Comparison of ENCODE assay signal across 31 mouse cellular contexts in the genomic region with DNA sequence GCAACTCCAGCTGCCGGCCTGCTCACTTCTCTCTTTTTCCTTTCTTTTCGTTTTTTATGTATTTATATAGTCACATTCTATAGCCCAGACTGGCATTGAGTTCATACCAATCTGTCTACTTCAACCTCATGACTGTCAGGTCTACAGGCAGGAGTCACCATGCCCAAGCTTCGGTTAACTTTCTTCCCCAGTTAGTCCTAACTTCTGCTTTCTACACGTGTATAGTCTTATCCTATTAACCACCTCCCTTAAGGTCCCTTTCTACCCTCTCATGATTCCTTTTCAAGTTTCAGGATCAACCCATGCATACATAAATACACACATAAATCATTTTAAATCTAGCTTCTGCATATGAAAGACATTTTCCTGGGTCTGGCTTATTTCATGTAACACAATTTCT.
"Had no signal": no experiment of that assay in that cellular context is flagged by ENCODE, and none has a peak within 500 bp of the region (broad histone marks: within the 10 kb centered on the region; RNA-seq: fewer than 3 reads in every experiment).

No protein-coding gene starts in this region.

- H3K36me3 ChIP-seq: limb, embryonic 10.5 days; limb, embryonic 12.5 days; limb, embryonic 13.5 days; limb, embryonic 15.5 days; liver, embryonic 13.5 days; liver, embryonic 15.5 days; lung, embryonic 15.5 days; midbrain, embryonic 10.5 days; midbrain, embryonic 12.5 days; midbrain, embryonic 13.5 days; midbrain, embryonic 15.5 days; neural tube, embryonic 12.5 days had no signal

- H3K9ac ChIP-seq: limb, embryonic 12.5 days; limb, embryonic 13.5 days; limb, embryonic 15.5 days; liver, embryonic 13.5 days; liver, embryonic 14.5 days; liver, embryonic 15.5 days; liver, postnatal 0 days; lung, embryonic 14.5 days; lung, embryonic 15.5 days; midbrain, embryonic 12.5 days; midbrain, embryonic 13.5 days; midbrain, embryonic 15.5 days; neural tube, embryonic 12.5 days had no signal

- DNase-seq: left cerebral cortex, postnatal 4 days; liver; liver, embryonic 13.5 days; liver, postnatal 0 days; lung, adult 18-20 months; lung, adult 2 months; lung, embryonic 14.5 days; lung, postnatal 10 days; lung, postnatal 14 days; lung, postnatal 36 days; lung, postnatal 4 days; midbrain, embryonic 14.5 days had no signal

- H3K4me3 ChIP-seq: limb, embryonic 10.5 days; limb, embryonic 12.5 days; limb, embryonic 13.5 days; limb, embryonic 15.5 days; liver, embryonic 13.5 days; liver, embryonic 15.5 days; lung, embryonic 15.5 days; megakaryocyte, embryonic 14.5 days; midbrain, embryonic 10.5 days; midbrain, embryonic 12.5 days; midbrain, embryonic 13.5 days; midbrain, embryonic 15.5 days; myocyte; neural tube, embryonic 12.5 days had no signal

- H3K4me2 ChIP-seq: limb, embryonic 12.5 days; limb, embryonic 13.5 days; limb, embryonic 15.5 days; liver, embryonic 11.5 days; liver, embryonic 13.5 days; liver, embryonic 15.5 days; lung, embryonic 14.5 days; lung, embryonic 15.5 days; midbrain, embryonic 11.5 days; midbrain, embryonic 12.5 days; midbrain, embryonic 13.5 days; midbrain, embryonic 15.5 days; neural tube, embryonic 12.5 days had no signal

- H3K27me3 ChIP-seq: limb, embryonic 12.5 days; limb, embryonic 13.5 days; limb, embryonic 15.5 days; liver, embryonic 13.5 days; liver, embryonic 15.5 days; lung, embryonic 15.5 days; megakaryocyte, embryonic 14.5 days; midbrain, embryonic 12.5 days; midbrain, embryonic 13.5 days; midbrain, embryonic 15.5 days; neural tube, embryonic 12.5 days had no signal

- H3K9me3 ChIP-seq: limb, embryonic 10.5 days; limb, embryonic 12.5 days; limb, embryonic 13.5 days; limb, embryonic 15.5 days; liver, embryonic 13.5 days; liver, embryonic 15.5 days; lung, embryonic 15.5 days; midbrain, embryonic 10.5 days; midbrain, embryonic 12.5 days; midbrain, embryonic 13.5 days; midbrain, embryonic 15.5 days; neural tube, embryonic 12.5 days had no signal

- H3K4me1 ChIP-seq: limb, embryonic 10.5 days; limb, embryonic 12.5 days; limb, embryonic 13.5 days; limb, embryonic 15.5 days; liver, embryonic 13.5 days; liver, embryonic 15.5 days; lung, embryonic 15.5 days; megakaryocyte, embryonic 14.5 days; midbrain, embryonic 10.5 days; midbrain, embryonic 12.5 days; midbrain, embryonic 13.5 days; midbrain, embryonic 15.5 days; neural tube, embryonic 12.5 days had no signal

- ATAC-seq: liver, postnatal 0 days; lung, postnatal 0 days; midbrain, embryonic 13.5 days; midbrain, embryonic 15.5 days; midbrain, embryonic 16.5 days had no signal

- H3K27ac ChIP-seq: limb, embryonic 10.5 days; limb, embryonic 12.5 days; limb, embryonic 13.5 days; limb, embryonic 15.5 days; liver, embryonic 13.5 days; liver, embryonic 14.5 days; liver, embryonic 15.5 days; lung, embryonic 15.5 days; macrophage; midbrain, embryonic 10.5 days; midbrain, embryonic 12.5 days; midbrain, embryonic 13.5 days; midbrain, embryonic 15.5 days; neural tube, embryonic 12.5 days had no signal
